Mouse (Mus musculus) C2C12 (cell line): ENCODE results near the gene Arhgef6.

Experiments
- CEBPB ChIP-seq: IDR thresholded peaks from one replicate; pipeline ENCODE4 v1.6.1; 2011; ENCODE audit warnings: low read depth, mild to moderate bottlenecking, control low read depth, moderate library complexity
- CTCF ChIP-seq: IDR thresholded peaks from one replicate; pipeline ENCODE4 v1.5.1; 2011; ENCODE audit not compliant: control insufficient read depth, insufficient read depth, insufficient read length
- MYOD1 ChIP-seq: IDR thresholded peaks from one replicate; pipeline ENCODE4 v1.6.1; 2011; ENCODE audit warnings: low read depth; ENCODE audit not compliant: control insufficient read depth, insufficient read length
- USF1 ChIP-seq: IDR thresholded peaks from one replicate; pipeline ENCODE4 v1.6.1; 2011; ENCODE audit warnings: low read depth, mild to moderate bottlenecking, control low read depth, moderate library complexity

DNA sequence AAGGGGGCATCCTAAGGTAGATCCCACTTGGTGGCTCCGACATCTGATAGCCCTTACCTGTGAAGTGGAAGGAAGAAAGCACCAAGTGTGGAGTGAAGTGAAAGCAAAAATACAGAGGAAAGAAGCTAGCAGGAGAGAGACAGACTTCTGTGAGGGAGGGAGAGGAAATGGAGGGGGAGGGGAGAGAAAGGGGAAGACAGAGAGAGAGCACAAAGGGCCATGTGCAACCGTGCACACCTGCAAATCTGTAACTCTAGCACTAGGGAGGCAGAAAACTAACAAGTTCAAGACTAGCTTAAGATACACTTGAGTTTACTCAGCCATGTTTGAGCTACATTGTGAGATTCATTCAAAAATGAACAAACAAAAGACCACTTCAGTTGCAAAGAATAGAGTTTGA lies 110.4 kb downstream of the Arhgef6 start:
- TF ChIP-seq USF1 (no peak), CTCF (no peak), MYOD1 (no peak), CEBPB (no peak)
